Comparison of ENCODE assay signal across 12 mouse cellular contexts in the genomic region with DNA sequence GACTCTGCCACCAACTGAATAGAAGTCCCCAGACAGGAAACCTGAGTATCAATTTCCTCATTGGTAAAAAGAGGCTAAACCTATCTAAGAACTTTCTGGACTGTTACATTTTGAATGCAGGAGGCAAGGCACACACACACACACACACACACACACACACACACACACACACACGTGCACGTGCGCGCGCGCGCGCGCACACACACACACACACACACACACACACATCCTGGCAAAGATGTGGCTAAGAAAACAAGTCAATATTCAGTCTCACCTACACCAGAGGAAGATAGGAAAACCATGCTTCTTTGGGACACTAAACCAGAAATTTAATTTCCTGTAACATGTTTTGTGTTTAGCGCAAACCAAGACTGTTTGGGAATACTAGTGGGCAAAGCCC. TPM values are rescaled to one million over a fixed set of nuclear protein-coding genes. Genes with fewer than 3 reads are reported as not detected.
DNase-seq lines count a peak whose midpoint lies in the region; ATAC-seq and TF ChIP-seq lines count a peak whose summit lies in the region.
"Had no signal": no experiment of that assay in that cellular context is flagged by ENCODE, and none has a peak within 500 bp of the region (broad histone marks: within the 10 kb centered on the region; RNA-seq: fewer than 3 reads in every experiment).

No protein-coding gene starts in this region.

- intact Hi-C loops in heart, adult 2 months (cut with DNase I), result loop anchor here (2.0 to 5.0 kb wide), 2 partner anchors 14 to 86 kb away; a partner anchor contains a TSS

- peaks cover 4% of the 10 kb centered on the region for H3K4me1 ChIP-seq in heart, adult 2 months (ENCODE audit: control insufficient read depth, insufficient read depth, low read length)
- H3K4me1 ChIP-seq in limb, embryonic 12.5 days (replicated peaks), result peaks cover 41% of the 10 kb centered on the region
- H3K4me1 ChIP-seq in limb, embryonic 10.5 days, result peaks cover 38% of the 10 kb centered on the region
- H3K4me1 ChIP-seq in CH12.LX (ENCODE audit: control insufficient read depth in 1 of 2, insufficient read depth in 2 of 2), result peaks cover 0 to 20% of the 10 kb centered on the region in 2 experiments; a peak in 2 of 4 replicates
- H3K4me1 ChIP-seq in liver, embryonic 15.5 days (replicated peaks), result peaks cover 52% of the 10 kb centered on the region

- H3K36me3 ChIP-seq in heart, adult 2 months (ENCODE audit: control insufficient read depth, insufficient read depth, low read length), result peaks cover 16% of the 10 kb centered on the region
- H3K36me3 ChIP-seq in limb, embryonic 12.5 days, result peaks cover 9% of the 10 kb centered on the region; the same call in 1 of the 2 replicates
- peaks cover 20% of the 10 kb centered on the region for H3K36me3 ChIP-seq in limb, embryonic 10.5 days
- H3K36me3 ChIP-seq in CH12.LX (replicated peaks in 1 of 2; ENCODE audit: control insufficient read depth in 1 of 2, insufficient read depth in 1 of 2, low read length in 1 of 2), result peaks cover 0 to 3% of the 10 kb centered on the region in 2 experiments
- H3K36me3 ChIP-seq in liver, embryonic 15.5 days (replicated peaks), result peaks cover 11% of the 10 kb centered on the region
- H3K36me3 ChIP-seq: hindbrain, embryonic 15.5 days; limb, embryonic 15.5 days had no signal

- H3K27ac ChIP-seq in heart, adult 2 months, result peak overlapping the region; percentile 100
- no peak overlapping the region for H3K27ac ChIP-seq in limb, embryonic 12.5 days
- H3K27ac ChIP-seq in limb, embryonic 10.5 days, result no peak overlapping the region
- no peak overlapping the region for H3K27ac ChIP-seq in CH12.LX (ENCODE audit: insufficient read depth, low read depth)
- H3K27ac ChIP-seq in liver, embryonic 15.5 days (replicated peaks), result no peak overlapping the region

- dilution Hi-C loops in CH12.LX (cut with MboI; ENCODE audit: extremely low pct_ligation_motif_present, extremely low pct_unique_long_range_greater_than_20kb, low sequenced_read_pairs), result no loop called here

- no peak for TF ChIP-seq POLR2A in heart, adult 2 months (IDR thresholded peaks at IDR 0.05; ENCODE audit: insufficient read depth, low read depth, low read length)
- TF ChIP-seq POLR2A in CH12.LX (IDR thresholded peaks at IDR 0.05; ENCODE audit: low read depth, low read length), result no peak

- in situ Hi-C loops in CH12.LX (cut with MboI; ENCODE audit: low pct_ligation_motif_present, low pct_unique_long_range_greater_than_20kb, low sequenced_read_pairs), result no loop called here

- no peaks in the 10 kb centered on the region; the same call in 1 of the 2 replicates for H3K79me2 ChIP-seq in heart, adult 2 months (replicated peaks; ENCODE audit: control insufficient read depth, insufficient read depth, low read length)
- peaks cover 29% of the 10 kb centered on the region for H3K79me2 ChIP-seq in CH12.LX (replicated peaks; ENCODE audit: control insufficient read depth, extremely low read depth, insufficient read depth, poor library complexity, severe bottlenecking)

- WGBS in heart, adult 2 months, result 92% methylated on average over 10 of the region's 10 CpGs
- 90% methylated on average over 10 of the region's 10 CpGs for WGBS in limb, embryonic 12.5 days
- 96% methylated on average over 10 of the region's 10 CpGs for WGBS in limb, embryonic 10.5 days
- 88% methylated on average over 10 of the region's 10 CpGs for WGBS in liver, embryonic 15.5 days (ENCODE audit: insufficient replicate concordance)

- no peaks in the 10 kb centered on the region for H3K9me3 ChIP-seq in limb, embryonic 12.5 days
- H3K9me3 ChIP-seq in limb, embryonic 10.5 days (replicated peaks), result no peaks in the 10 kb centered on the region
- no peaks in the 10 kb centered on the region for H3K9me3 ChIP-seq in CH12.LX (replicated peaks; ENCODE audit: low read length)
- no peaks in the 10 kb centered on the region for H3K9me3 ChIP-seq in liver, embryonic 15.5 days (replicated peaks)
- H3K9me3 ChIP-seq: hindbrain, embryonic 15.5 days; limb, embryonic 15.5 days had no signal

- no peak for TF ChIP-seq EP300 in heart, adult 2 months (IDR thresholded peaks at IDR 0.05; ENCODE audit: insufficient read depth, low read depth, low read length)
- TF ChIP-seq EP300 in CH12.LX (IDR thresholded peaks at IDR 0.05; ENCODE audit: low read length), result no peak

- no peaks in the 10 kb centered on the region for H3K27me3 ChIP-seq in heart, adult 2 months (ENCODE audit: control insufficient read depth, insufficient read depth, low read length)
- H3K27me3 ChIP-seq in limb, embryonic 12.5 days, result peaks cover 4% of the 10 kb centered on the region; the same call in 1 of the 2 replicates
- peaks cover 16% of the 10 kb centered on the region for H3K27me3 ChIP-seq in limb, embryonic 10.5 days (ENCODE audit: low read depth, poor library complexity, severe bottlenecking)
- H3K27me3 ChIP-seq in CH12.LX (replicated peaks), result no peaks in the 10 kb centered on the region
- H3K27me3 ChIP-seq in liver, embryonic 15.5 days, result peaks cover 25% of the 10 kb centered on the region
- H3K27me3 ChIP-seq: hindbrain, embryonic 15.5 days; limb, embryonic 15.5 days had no signal

- no peak for ATAC-seq in limb, embryonic 12.5 days (ENCODE audit: insufficient number of reproducible peaks, insufficient read depth, low FRiP score, low TSS enrichment, low read depth)
- no peak for ATAC-seq in liver, embryonic 15.5 days (ENCODE audit: insufficient read depth)
- ATAC-seq in megakaryocyte, adult 5-6 weeks (ENCODE audit: poor library complexity, severe bottlenecking), result no peak

- 0 out of 2 replicates have a peak overlapping the region, but pooled peaks have one; percentile 93 for H3K4me2 ChIP-seq in limb, embryonic 12.5 days
- no peak overlapping the region for H3K4me2 ChIP-seq in CH12.LX (ENCODE audit: insufficient read depth, low read depth, poor library complexity, severe bottlenecking)
- H3K4me2 ChIP-seq in liver, embryonic 15.5 days, result peak overlapping the region; percentile 99; the same call in 1 of the 2 replicates

- TF ChIP-seq RAD21 in CH12.LX (IDR thresholded peaks at IDR 0.05; ENCODE audit: low read depth, low read length), result no peak

- no peak for TF ChIP-seq CTCF in heart, adult 2 months (IDR thresholded peaks at IDR 0.05)
- TF ChIP-seq CTCF in CH12.LX (conservative IDR thresholded peaks at IDR 0.05 in 1 of 2, IDR thresholded peaks at IDR 0.05 in 1 of 2; ENCODE audit: low read depth in 2 of 2, low read length in 2 of 2), result no peak

- H3K4me3 ChIP-seq in heart, adult 2 months, result no peak overlapping the region
- H3K4me3 ChIP-seq in limb, embryonic 12.5 days (replicated peaks), result no peak overlapping the region
- H3K4me3 ChIP-seq in limb, embryonic 10.5 days, result no peak overlapping the region
- H3K4me3 ChIP-seq in CH12.LX (replicated peaks in 1 of 3; ENCODE audit: low read depth in 2 of 3, low read length in 2 of 3, poor library complexity in 1 of 3), result no peak overlapping the region
- no peak overlapping the region for H3K4me3 ChIP-seq in liver, embryonic 15.5 days (replicated peaks)

- no peak overlapping the region for H3K9ac ChIP-seq in heart, adult 2 months (ENCODE audit: low read depth, low read length)
- no peak overlapping the region for H3K9ac ChIP-seq in limb, embryonic 12.5 days (replicated peaks)
- no peak overlapping the region for H3K9ac ChIP-seq in CH12.LX (ENCODE audit: insufficient read depth, low read depth)
- H3K9ac ChIP-seq in liver, embryonic 15.5 days, result no peak overlapping the region

- no peak for DNase-seq in heart, adult 2 months
- no peak for DNase-seq in heart, postnatal 4 days
- DNase-seq in limb, embryonic 10.5 days (ENCODE audit: low spot score), result no peak
- DNase-seq in CH12.LX (ENCODE audit: extremely low read depth), result no peak
- DNase-seq in kidney, postnatal 10 days, result no peak
- DNase-seq: adrenal gland, postnatal 10 days; right cerebral cortex, adult 18-20 months had no signal

TF ChIP-seq in CH12.LX, 34 proteins besides CTCF, POLR2A, EP300 and RAD21:
- TF ChIP-seq MAX (IDR thresholded peaks at IDR 0.05; ENCODE audit: low read length), result no peak
- TF ChIP-seq BHLHE40 (IDR thresholded peaks at IDR 0.05; ENCODE audit: low read depth, low read length), result peak; percentile 59
TF ChIP-seq in CH12.LX: peak in this region for 1.

RNA-seq across cellular contexts. Expression of a gene that starts 1.4 kb away (rescaled TPM):
- total RNA-seq in heart, adult 2 months (2021), result 10 to 100 TPM; 35.9 to 42.0 TPM
- 14.6 and 15.0 TPM in 2 replicates for polyA plus RNA-seq in heart, adult 2 months (2012; rRNA removed)
- 10 to 100 TPM; 46.1 to 47.7 TPM for total RNA-seq in heart, postnatal 4 days (2021)
- polyA plus RNA-seq in limb, embryonic 12.5 days (2016; fragmentation: Nextera tagmentation; extraction: Ambion mirVana), result 18.5 and 18.8 TPM in 2 replicates
- 8.4 and 10.3 TPM in 2 replicates for polyA plus RNA-seq in limb, embryonic 10.5 days (2016; fragmentation: Nextera tagmentation; extraction: Ambion mirVana)
- total RNA-seq in CH12.LX (2012; rRNA removed) (12.8 and 19.2 TPM in 2 replicates), CH12.LX (2014; rRNA removed) (23.5 TPM in 2 replicates)
- 15.8 and 20.9 TPM in 2 replicates for polyA plus RNA-seq in CH12.LX (2012; ENCODE audit: insufficient read length, low read depth)
- polyA plus RNA-seq in liver, embryonic 15.5 days (2015; fragmentation: Nextera tagmentation; extraction: Ambion mirVana), result 13.3 and 14.1 TPM in 2 replicates
- total RNA-seq in megakaryocyte, adult 5-6 weeks (2015), result 44.0 and 52.2 TPM in 2 replicates
- total RNA-seq in megakaryocyte, adult 5-6 weeks (2017), result 92.3 and 104 TPM in 2 replicates

RNA-seq across cellular contexts. Expression of a gene that starts 20.4 kb away (rescaled TPM):
- total RNA-seq in heart, adult 2 months (2021), result 1 to 10 TPM; 3.2 to 4.8 TPM
- polyA plus RNA-seq in heart, adult 2 months (2012; rRNA removed), result 4.4 and 6.1 TPM in 2 replicates
- 1 to 10 TPM; 6.3 to 6.6 TPM for total RNA-seq in heart, postnatal 4 days (2021)
- polyA plus RNA-seq in limb, embryonic 12.5 days (2016; fragmentation: Nextera tagmentation; extraction: Ambion mirVana), result 8.3 and 8.6 TPM in 2 replicates
- 7.8 and 9.7 TPM in 2 replicates for polyA plus RNA-seq in limb, embryonic 10.5 days (2016; fragmentation: Nextera tagmentation; extraction: Ambion mirVana)
- total RNA-seq in CH12.LX (2012; rRNA removed), result 6.3 and 7.5 TPM in 2 replicates
- total RNA-seq in CH12.LX (2014; rRNA removed), result 3.8 and 5.2 TPM in 2 replicates
- 4.8 and 6.0 TPM in 2 replicates for polyA plus RNA-seq in CH12.LX (2012; ENCODE audit: insufficient read length, low read depth)
- polyA plus RNA-seq in liver, embryonic 15.5 days (2015; fragmentation: Nextera tagmentation; extraction: Ambion mirVana), result 5.6 and 5.7 TPM in 2 replicates
- 7.4 and 9.8 TPM in 2 replicates for total RNA-seq in megakaryocyte, adult 5-6 weeks (2015)
- 7.7 and 11.0 TPM in 2 replicates for total RNA-seq in megakaryocyte, adult 5-6 weeks (2017)
